Mouse (Mus musculus): ENCODE results near the gene Emc3. TPM values are rescaled to one million over a fixed set of nuclear protein-coding genes. Genes with fewer than 3 reads are reported as not detected.
A peak's percentile ranks its signal among the peaks of the same experiment; 100 is the strongest.

Emc3 gene
- total and polyA plus RNA-seq, 3 experiments, result 52.7 to 90.9 (median 64.6) TPM

DNA sequence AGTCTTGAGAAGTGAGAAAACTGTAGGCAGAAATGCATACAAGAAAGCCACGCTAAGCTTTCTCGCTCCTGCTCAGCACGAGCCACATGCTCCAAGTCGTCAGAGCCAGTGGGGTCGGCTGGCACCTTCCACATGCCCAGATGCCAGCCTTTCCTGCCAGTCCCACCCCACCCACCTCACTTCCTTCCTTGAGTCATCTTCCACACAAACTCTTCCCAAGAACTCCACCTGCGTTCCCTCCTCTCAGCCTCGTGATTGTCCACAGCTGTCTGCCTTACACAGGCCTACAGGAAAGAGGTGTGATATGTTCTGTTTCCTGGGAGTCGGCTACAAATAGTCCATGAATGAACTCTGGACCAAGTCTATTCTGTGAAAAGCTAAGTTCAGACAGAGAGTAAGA is 8.0 kb downstream of the Emc3 start:
- Histone ChIP-seq H3K27me3 (replicated peaks) (no peaks in the 10 kb centered on the region), H3K9ac (ENCODE audit: insufficient read depth, low read depth) (no peak overlapping the region), H3K27ac (ENCODE audit: insufficient read depth, low read depth) (peak overlapping the region; percentile 54), H3K79me2 (replicated peaks; ENCODE audit: control insufficient read depth, extremely low read depth, insufficient read depth, poor library complexity, severe bottlenecking) (peaks cover 27% of the 10 kb centered on the region), H3K4me1 (ENCODE audit: control insufficient read depth in 1 of 2, insufficient read depth in 2 of 2) (peaks cover 6 to 39% of the 10 kb centered on the region in 2 experiments), H3K4me2 (ENCODE audit: insufficient read depth, low read depth, poor library complexity, severe bottlenecking) (no peak overlapping the region), H3K9me3 (replicated peaks; ENCODE audit: low read length) (no peaks in the 10 kb centered on the region), H3K36me3 (replicated peaks in 1 of 2; ENCODE audit: control insufficient read depth in 1 of 2, insufficient read depth in 1 of 2, low read length in 1 of 2) (peaks cover 42 to 75% of the 10 kb centered on the region in 2 experiments), H3K4me3 (replicated peaks in 1 of 3; ENCODE audit: low read depth in 2 of 3, low read length in 2 of 3, poor library complexity in 1 of 3) (no peak overlapping the region)
- in situ Hi-C loops (cut with MboI; ENCODE audit: low pct_ligation_motif_present, low pct_unique_long_range_greater_than_20kb, low sequenced_read_pairs) (no loop called here), dilution Hi-C loops (cut with MboI; ENCODE audit: extremely low pct_ligation_motif_present, extremely low pct_unique_long_range_greater_than_20kb, low sequenced_read_pairs) (no loop called here)
- no peak for DNase-seq (ENCODE audit: extremely low read depth)
- peak; percentile 42; the same call in 1 of the 2 replicates for TF ChIP-seq MAX (IDR thresholded peaks at IDR 0.05; ENCODE audit: low read length)
- no peak for TF ChIP-seq RCOR1 (conservative IDR thresholded peaks at IDR 0.05; ENCODE audit: low read depth, low read length)
- TF ChIP-seq TBP (conservative IDR thresholded peaks at IDR 0.05; ENCODE audit: low read depth, low read length), result no peak
- no peak for TF ChIP-seq EP300 (IDR thresholded peaks at IDR 0.05; ENCODE audit: low read length)
- TF ChIP-seq ETS1 (conservative IDR thresholded peaks at IDR 0.05; ENCODE audit: low read depth, low read length), result no peak
- no peak for TF ChIP-seq PAX5 (IDR thresholded peaks at IDR 0.05; ENCODE audit: low read length)
- no peak for TF ChIP-seq ZMIZ1 (IDR thresholded peaks at IDR 0.05; ENCODE audit: low read depth, low read length)
- no peak for TF ChIP-seq USF2 (conservative IDR thresholded peaks at IDR 0.05; ENCODE audit: low read depth, low read length)
- TF ChIP-seq CTCF (conservative IDR thresholded peaks at IDR 0.05 in 1 of 2, IDR thresholded peaks at IDR 0.05 in 1 of 2; ENCODE audit: low read depth in 2 of 2, low read length in 2 of 2), result no peak
- no peak for TF ChIP-seq HCFC1 (IDR thresholded peaks at IDR 0.05; ENCODE audit: low read depth, low read length)
- TF ChIP-seq MAFK (IDR thresholded peaks at IDR 0.05; ENCODE audit: insufficient replicate concordance, low read length), result no peak
- TF ChIP-seq ELF1 (IDR thresholded peaks at IDR 0.05; ENCODE audit: low read depth, low read length), result no peak
- TF ChIP-seq BHLHE40 (IDR thresholded peaks at IDR 0.05; ENCODE audit: low read depth, low read length), result peak; percentile 43; the same call in 1 of the 2 replicates
- peak; percentile 34; the same call in 1 of the 2 replicates for TF ChIP-seq MYC (IDR thresholded peaks at IDR 0.05; ENCODE audit: low read depth, low read length)
- no peak for TF ChIP-seq UBTF (IDR thresholded peaks at IDR 0.05; ENCODE audit: low read depth, low read length)
- no peak for TF ChIP-seq ZC3H11A (IDR thresholded peaks at IDR 0.05; ENCODE audit: low read depth, low read length)

DNA sequence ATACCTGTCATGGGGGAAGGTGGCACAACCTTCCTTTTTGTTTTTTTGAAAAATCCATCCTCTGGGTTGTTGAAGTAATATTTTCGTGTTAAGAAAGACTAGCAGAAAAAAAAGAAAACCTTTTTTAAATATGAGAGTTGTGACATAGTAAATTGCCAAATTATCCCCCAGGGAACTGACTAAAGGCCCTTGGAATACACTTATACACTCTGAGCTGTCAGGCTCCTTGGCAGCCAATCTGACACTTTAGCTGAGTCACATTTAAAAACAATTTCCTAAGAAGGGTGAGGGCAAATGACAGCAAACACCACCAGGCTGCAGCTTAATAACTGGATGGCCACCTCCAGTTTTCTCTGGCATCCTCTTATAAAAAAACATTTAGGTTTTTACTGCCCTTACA is 9.1 kb downstream of the Emc3 start:
- dilution Hi-C loops (cut with MboI; ENCODE audit: extremely low pct_ligation_motif_present, extremely low pct_unique_long_range_greater_than_20kb, low sequenced_read_pairs), result no loop called here
- H3K4me3 ChIP-seq (replicated peaks in 1 of 3; ENCODE audit: low read depth in 2 of 3, low read length in 2 of 3, poor library complexity in 1 of 3), result no peak overlapping the region
- no peaks in the 10 kb centered on the region for H3K9me3 ChIP-seq (replicated peaks; ENCODE audit: low read length)
- H3K27ac ChIP-seq (ENCODE audit: insufficient read depth, low read depth), result no peak overlapping the region
- DNase-seq (ENCODE audit: extremely low read depth), result no peak
- peaks cover 20% of the 10 kb centered on the region for H3K79me2 ChIP-seq (replicated peaks; ENCODE audit: control insufficient read depth, extremely low read depth, insufficient read depth, poor library complexity, severe bottlenecking)
- no peak overlapping the region for H3K9ac ChIP-seq (ENCODE audit: insufficient read depth, low read depth)
- no peak overlapping the region for H3K4me2 ChIP-seq (ENCODE audit: insufficient read depth, low read depth, poor library complexity, severe bottlenecking)
- H3K27me3 ChIP-seq (replicated peaks), result no peaks in the 10 kb centered on the region
- peaks cover 48 to 77% of the 10 kb centered on the region in 2 experiments for H3K36me3 ChIP-seq (replicated peaks in 1 of 2; ENCODE audit: control insufficient read depth in 1 of 2, insufficient read depth in 1 of 2, low read length in 1 of 2)
- in situ Hi-C loops (cut with MboI; ENCODE audit: low pct_ligation_motif_present, low pct_unique_long_range_greater_than_20kb, low sequenced_read_pairs), result no loop called here
- H3K4me1 ChIP-seq (ENCODE audit: control insufficient read depth in 1 of 2, insufficient read depth in 2 of 2), result peaks cover 6 to 33% of the 10 kb centered on the region in 2 experiments
- no peak for TF ChIP-seq CHD1 (IDR thresholded peaks at IDR 0.05; ENCODE audit: low read depth, low read length)
- TF ChIP-seq UBTF (IDR thresholded peaks at IDR 0.05; ENCODE audit: low read depth, low read length), result no peak
- TF ChIP-seq USF2 (conservative IDR thresholded peaks at IDR 0.05; ENCODE audit: low read depth, low read length), result no peak
- TF ChIP-seq PAX5 (IDR thresholded peaks at IDR 0.05; ENCODE audit: low read length), result no peak
- TF ChIP-seq HCFC1 (IDR thresholded peaks at IDR 0.05; ENCODE audit: low read depth, low read length), result no peak
- no peak for TF ChIP-seq JUN (IDR thresholded peaks at IDR 0.05; ENCODE audit: insufficient read depth, low read depth, low read length)
- no peak for TF ChIP-seq TCF12 (IDR thresholded peaks at IDR 0.05; ENCODE audit: low read depth, low read length)
- TF ChIP-seq MEF2A (IDR thresholded peaks at IDR 0.05; ENCODE audit: borderline replicate concordance, low read depth, low read length), result no peak
- no peak for TF ChIP-seq MYC (IDR thresholded peaks at IDR 0.05; ENCODE audit: low read depth, low read length)
- TF ChIP-seq IRF4 (IDR thresholded peaks at IDR 0.05; ENCODE audit: low read depth, low read length), result no peak
- TF ChIP-seq GABPA (IDR thresholded peaks at IDR 0.05; ENCODE audit: insufficient replicate concordance, low read depth, low read length), result no peak
- TF ChIP-seq ZKSCAN1 (IDR thresholded peaks at IDR 0.05; ENCODE audit: borderline replicate concordance, low read depth, low read length), result no peak
- no peak for TF ChIP-seq EP300 (IDR thresholded peaks at IDR 0.05; ENCODE audit: low read length)
- TF ChIP-seq JUND (conservative IDR thresholded peaks at IDR 0.05; ENCODE audit: low read depth, low read length), result no peak
- TF ChIP-seq ZC3H11A (IDR thresholded peaks at IDR 0.05; ENCODE audit: low read depth, low read length), result no peak
- no peak for TF ChIP-seq USF1 (IDR thresholded peaks at IDR 0.05; ENCODE audit: low read depth, low read length)
- no peak for TF ChIP-seq CTCF (conservative IDR thresholded peaks at IDR 0.05 in 1 of 2, IDR thresholded peaks at IDR 0.05 in 1 of 2; ENCODE audit: low read depth in 2 of 2, low read length in 2 of 2)
- no peak for TF ChIP-seq ZNF384 (IDR thresholded peaks at IDR 0.05; ENCODE audit: low read depth, low read length)
- TF ChIP-seq ZMIZ1 (IDR thresholded peaks at IDR 0.05; ENCODE audit: low read depth, low read length), result no peak
- TF ChIP-seq SMC3 (IDR thresholded peaks at IDR 0.05; ENCODE audit: low read depth, low read length), result no peak
